Mouse (Mus musculus): ENCODE measurements around the gene D10Jhu81e.
"Not testable (repeated sequence)": the region's sequence is repeated elsewhere in the genome, so short reads cannot be mapped to it uniquely, and the experiment has no call there.

DNA sequence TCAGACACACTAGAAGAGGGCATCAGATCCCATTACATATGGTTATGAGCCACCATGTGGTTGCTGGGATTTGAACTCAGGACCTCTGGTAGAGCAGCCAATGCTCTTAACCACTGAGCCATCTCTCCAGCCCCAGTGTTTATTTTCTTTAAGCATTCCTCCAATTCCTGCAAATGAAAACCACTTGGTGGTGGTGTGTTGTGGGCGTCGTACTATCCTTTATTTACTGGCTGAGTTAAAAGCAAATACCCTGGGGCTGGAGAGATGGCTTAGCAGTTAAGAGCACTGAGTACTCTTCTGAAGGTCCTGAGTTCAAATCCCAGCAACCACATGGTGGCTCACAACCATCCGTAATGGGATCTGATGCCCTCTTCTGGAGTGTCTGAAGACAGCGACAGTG lies 16.5 kb upstream of the D10Jhu81e start:
- not testable (repeated sequence) for TF ChIP-seq CTCF, POLR2A (IDR thresholded peaks at IDR 0.05; ENCODE audit: insufficient read depth, low read depth, low read length)
